Mouse (Mus musculus) liver, postnatal 0 days (tissue): ENCODE data around the gene Prf1.

Experiments used
- CTCF ChIP-seq: sonication (generic); IDR thresholded peaks from 2 replicates; pipeline ENCODE4 v1.5.1; 2016; ENCODE audit warnings: antibody characterized with exemption, low read depth
- EP300 ChIP-seq: IDR thresholded peaks from 2 replicates; pipeline ENCODE4 v1.6.1; 2016; ENCODE audit warnings: antibody characterized with exemption, low read depth, mild to moderate bottlenecking

- TF ChIP-seq CTCF: no peak
- no peak for TF ChIP-seq EP300
These were observed 12.4 kb upstream of the Prf1 start for GRCm38 (mm10) chr10:61285271-61285670.
